Mouse (Mus musculus): ENCODE results near the gene Dnase1l2.

Dnase1l2 gene

DNA sequence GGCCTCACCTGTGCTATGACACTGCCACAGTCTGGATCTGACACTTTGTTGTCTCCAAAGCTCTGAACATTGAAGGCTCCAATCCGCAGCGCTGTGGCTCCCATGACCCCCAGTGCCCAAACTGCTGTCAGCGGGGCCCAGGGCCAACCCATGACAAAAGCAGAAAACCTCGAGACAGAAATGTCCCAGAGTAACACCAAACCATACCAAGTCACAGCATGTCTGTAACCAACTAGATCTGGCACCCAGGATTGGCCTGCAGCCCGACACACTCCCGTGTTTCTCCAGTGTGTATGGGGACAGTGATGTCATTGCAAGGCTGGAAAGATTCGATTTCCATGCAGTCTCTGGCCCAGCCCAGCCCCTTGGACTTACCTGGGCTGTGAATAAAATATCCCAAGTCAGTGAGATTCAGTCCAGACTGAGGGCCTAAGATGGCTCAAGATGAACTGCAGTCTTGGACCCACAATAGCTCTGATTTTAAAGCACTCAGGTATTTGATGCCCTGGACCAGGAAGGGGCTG is at the start of gene Dnase1l2:
Gene Dnase1l2 (minus strand): TSS at position 474 of the 524 bp plus-strand sequence.
- in situ Hi-C loops (cut with MboI, MseI): no loop called here

DNA sequence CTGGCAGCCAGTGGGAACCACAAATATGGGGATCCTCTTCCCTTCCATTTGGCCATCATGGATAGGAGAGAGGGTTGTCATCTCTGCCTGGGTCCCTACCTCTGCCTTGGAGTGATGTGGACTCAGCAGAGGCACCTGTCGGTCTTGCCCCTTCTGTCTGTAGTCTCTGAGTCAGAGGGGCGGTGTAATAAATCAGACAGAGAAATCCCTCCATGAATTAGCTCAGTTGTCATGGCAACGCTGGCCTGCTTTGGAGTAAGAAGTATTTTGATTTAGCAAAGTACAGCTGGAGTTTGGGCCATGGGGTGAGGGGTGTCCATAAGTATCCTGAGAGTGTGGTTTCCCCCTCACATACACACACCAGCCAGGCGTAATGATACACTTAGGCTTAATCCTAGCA is 47.5 kb upstream of the Dnase1l2 start:
- in situ Hi-C loops (cut with MboI, MseI): no loop called here

DNA sequence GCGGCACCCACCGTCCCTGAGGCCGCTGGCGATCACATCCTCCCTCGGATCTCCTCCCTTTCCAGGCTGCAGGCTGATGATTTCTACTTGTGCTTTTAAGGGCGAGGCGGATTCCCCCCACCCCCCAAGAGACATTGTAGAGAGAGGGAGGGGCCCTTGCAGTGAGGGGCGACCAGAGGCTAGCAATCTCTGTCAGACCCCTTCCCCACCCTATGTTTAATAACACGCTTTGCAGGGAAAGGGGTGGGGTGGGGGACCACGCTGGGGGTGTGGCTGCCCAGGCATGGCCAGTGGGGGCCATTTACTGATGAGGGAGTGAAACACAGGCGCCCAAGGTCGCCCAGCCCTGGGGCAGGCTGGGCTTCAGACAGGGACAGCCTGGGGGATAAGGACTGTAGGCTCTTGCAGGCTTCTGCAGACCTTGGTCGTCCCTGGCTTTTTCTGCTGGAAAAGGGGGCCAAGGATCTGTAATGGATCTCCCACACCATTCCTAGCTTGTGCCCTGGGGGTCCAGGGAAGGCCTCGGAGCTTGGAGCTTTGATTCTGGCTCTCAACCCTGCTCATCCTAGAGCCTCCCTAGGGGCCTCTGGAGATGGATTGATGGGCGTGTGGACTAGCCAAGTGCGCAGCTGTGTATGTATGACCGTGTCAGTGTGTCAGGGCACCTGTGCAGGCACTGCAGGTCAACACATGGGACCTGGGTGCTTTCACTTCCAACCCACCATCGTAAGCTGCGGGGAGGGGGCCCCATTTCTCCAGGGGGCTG is 46.5 kb upstream of the Dnase1l2 start:
- in situ Hi-C loops (cut with MboI, MseI): no loop called here

DNA sequence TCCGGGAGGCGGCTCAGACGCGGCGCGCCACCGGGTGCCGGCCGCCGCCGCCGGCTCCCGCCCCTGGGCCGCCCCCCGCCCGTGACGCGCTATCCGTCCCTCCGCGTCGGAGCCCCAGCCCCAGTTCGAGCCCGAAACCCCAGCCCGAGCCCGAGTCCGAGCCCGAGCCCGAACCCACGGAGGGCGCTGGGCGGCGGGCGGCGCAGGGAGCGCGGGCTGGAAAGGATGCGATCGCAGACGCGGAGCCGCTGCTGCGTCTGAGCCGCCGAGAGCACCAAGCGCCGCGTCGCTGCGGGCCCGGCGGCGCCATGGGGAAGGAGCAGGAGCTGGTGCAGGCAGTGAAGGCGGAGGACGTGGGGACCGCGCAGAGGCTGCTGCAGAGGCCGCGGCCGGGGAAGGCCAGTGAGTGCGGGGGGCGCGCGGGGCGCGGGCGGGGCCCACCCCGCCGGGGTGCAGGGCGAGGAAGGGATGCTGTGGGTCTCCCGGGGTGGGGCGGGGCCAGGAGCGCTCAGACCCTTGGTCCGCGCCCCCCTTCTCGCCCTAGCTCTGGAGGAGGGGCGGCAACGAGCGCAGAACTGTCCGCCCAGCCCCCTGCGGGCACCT is 45.9 kb upstream of the Dnase1l2 start:
- in situ Hi-C loops (cut with MboI, MseI): no loop called here

DNA sequence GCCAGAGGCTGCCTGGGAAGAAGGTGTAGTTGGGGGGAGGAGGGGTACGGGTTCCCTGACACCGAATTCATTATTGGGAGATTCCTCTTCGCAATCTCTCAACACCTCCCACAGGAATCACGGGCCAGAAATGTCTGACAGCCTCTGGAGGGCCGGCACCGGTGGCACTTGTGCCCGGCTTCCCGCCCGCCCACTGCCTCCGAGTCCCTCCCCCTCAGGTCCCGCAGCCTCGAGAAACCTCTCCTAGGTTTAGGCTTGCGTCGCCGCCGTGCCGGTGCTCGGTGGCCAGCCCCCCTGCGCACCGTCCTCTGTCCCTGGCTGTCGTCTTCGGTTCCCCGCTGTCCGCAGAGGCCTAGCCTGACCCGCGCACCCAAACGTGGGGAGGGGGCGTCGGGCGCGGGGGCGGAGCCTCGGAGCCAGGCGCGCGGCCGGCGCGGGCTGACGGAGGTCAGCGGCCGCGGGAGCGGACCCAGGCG is 45.3 kb upstream of the Dnase1l2 start, which contains the start of gene Caskin1:
Gene Caskin1 (plus strand): TSS at position 416 of the 476 bp plus-strand sequence.
- in situ Hi-C loops (cut with MboI, MseI): no loop called here

DNA sequence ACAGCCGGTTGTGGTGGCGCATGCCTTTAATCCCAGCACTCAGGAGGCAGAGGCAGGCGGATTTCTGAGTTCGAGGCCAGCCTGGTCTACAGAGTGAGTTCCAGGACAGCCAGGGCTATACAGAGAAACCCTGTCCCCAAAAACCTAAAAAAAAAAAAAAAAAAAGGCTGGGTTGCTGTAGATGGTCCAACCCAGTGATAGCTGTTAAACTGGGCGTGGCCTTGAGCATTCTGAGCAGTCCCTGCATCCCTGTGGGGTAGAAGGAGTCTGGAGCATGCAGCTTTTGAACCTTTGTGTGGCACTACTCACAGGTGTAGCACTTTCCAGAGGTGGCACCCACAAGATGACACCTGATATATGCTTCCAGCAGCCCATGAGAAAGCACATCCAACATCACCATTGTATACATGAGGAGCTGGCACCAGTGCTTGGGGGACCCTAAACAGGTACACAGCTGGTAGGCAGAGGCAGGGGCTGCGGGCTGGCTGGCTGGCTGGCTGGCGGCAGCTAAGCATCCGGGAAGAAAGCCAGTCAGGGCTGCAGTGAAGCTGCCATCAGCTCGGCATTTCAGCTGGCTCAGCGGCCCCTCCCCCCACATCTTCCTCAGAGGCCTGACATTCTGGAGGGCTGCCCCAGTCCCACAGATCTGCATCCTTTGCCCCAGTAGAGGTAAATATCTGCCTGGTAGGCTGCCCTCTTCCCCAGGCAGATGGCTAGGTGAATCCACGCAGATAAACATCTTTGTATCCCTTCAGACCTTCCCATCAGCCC is 42.4 kb upstream of the Dnase1l2 start:
- in situ Hi-C loops (cut with MboI, MseI): no loop called here

DNA sequence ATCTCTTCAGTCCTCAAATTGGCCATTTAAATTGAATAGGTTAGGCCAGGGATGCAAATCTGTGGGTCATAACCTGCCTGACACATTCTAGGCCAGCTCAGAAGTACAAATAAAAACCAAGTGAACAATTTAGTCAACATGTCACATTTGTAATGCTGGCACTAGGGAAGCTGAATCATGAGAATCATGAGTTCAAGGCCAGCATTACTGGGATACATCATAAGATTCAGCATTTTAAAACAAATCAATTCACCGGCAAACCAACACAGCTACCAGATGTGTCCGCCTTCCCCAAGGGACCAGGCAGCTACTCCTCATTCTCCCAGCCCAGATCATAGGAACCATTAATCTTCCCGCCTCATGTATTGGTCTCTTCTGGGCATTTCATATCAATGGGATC is 40.6 kb upstream of the Dnase1l2 start:
- in situ Hi-C loops (cut with MboI, MseI): no loop called here

DNA sequence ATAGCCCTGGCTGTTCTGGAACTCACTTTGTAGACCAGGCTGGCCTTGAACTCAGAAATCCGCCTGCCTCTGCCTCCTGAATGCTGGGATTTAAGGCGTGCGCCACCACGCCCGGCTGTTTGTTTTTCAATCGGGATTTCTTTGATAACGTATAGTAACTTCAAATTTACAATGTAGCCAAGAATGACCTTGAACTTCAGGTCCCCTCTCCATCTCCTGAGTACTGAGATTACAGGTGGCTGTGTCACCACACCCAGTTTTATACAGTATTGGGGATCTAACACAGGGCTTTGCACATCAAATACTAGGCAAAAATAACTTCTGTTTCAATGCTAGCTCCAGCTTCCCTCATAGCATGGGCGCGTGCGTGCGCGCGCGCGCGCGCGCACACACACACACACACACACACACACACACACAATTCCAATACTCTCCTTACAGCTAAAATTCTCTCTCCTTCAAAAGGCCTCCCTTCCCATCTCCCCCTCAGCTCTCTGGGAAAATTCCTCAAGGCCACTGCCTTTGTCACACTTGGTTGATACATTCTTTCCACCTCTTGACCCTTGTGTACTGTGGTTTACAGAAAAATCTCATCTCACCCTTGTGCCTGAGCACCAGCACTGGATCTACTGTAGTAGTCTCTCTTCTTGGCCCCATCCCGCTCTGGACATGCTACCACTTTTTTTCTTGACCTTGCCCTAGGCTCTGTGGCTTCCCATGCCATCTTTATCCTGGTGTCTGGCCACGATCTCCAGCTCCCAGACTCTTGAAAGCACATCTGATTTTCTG is 38.3 kb upstream of the Dnase1l2 start:
- in situ Hi-C loops (cut with MboI, MseI): no loop called here

DNA sequence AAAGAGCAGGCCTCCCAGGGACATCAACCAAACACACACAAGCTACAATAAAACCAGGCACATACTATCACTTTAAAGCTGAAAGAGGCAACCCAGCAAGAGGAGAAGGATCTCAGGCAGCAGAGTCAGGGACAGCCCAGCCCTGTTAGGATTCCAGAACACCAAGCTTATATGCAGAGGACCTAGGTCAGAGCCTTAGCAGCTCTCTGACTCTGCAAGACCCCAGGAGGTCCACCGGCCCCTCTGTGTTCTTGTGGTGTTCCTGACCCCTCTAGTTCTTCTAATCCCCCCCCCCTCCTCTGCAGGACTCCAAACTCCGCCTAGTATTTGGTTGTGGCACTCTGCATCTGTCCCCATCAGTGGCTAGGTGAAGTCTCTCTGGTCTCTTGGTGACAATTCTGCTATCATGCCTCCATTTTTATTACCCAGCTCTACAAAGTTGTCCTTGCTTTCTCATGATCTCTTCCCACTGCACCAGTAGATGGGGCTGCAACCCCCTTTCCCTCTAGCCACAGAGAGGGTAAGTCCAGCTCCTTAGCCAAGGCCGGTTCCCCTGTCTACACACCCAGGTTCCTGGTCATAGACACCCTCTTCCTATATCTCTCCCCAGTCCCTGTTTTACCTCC is 37.4 kb upstream of the Dnase1l2 start:
- in situ Hi-C loops (cut with MboI, MseI): no loop called here

DNA sequence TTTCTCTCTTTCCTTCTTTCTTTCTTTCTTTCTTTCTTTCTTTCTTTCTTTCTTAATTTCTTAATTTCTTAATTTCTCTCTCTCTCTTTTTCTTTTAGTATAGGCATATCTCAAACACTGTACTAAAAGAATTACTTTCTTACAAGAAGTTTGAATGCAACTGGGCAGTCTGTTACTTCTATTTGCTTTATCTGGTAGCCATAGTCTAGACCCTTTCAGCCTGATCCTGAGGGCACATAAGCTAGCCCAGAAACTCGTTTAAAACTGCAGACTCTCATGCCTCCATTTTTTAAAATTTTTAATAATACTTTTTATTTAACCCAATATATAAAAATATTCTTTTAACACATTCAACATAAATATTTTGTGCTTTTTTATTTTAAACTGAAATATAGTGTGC is 36.5 kb upstream of the Dnase1l2 start:
- in situ Hi-C loops (cut with MboI, MseI): no loop called here

DNA sequence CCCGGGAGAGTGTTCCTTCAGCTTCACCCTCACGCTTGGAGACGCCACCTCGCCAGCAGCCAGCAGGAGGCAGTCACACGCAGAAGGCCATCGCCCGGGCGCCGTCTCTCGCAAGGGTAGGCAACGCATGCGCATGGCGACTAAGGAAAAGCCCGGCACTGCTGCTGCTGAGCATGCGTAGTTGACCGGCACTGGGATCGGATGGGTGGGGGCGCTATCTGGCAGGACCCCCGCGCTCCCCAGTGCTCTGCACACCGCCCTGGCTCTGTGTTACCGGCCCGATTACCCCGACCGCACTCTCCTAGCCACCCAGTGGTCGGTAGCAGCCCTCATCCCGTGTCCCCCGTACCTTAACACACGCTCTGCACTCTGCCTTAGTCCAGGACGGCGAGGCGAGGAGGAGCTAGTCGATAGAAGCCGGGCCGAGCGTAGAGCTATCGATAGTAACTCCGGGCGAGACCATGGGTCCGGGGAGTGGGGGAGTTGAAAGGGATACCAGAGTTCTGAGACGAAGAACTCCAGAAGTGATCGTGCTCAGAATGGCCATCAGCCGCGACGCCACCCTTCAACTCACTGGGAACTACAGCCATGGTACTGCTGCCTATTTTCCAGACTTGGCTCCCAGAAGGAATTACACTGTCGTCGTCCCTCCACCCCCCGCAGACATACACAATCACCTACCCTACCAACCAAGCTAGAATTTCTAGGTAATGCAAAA is 35.9 kb upstream of the Dnase1l2 start, which contains the start of gene Mlst8:
Gene Mlst8 (minus strand): TSS at position 416 of the 718 bp plus-strand sequence.
- in situ Hi-C loops (cut with MboI, MseI): no loop called here

DNA sequence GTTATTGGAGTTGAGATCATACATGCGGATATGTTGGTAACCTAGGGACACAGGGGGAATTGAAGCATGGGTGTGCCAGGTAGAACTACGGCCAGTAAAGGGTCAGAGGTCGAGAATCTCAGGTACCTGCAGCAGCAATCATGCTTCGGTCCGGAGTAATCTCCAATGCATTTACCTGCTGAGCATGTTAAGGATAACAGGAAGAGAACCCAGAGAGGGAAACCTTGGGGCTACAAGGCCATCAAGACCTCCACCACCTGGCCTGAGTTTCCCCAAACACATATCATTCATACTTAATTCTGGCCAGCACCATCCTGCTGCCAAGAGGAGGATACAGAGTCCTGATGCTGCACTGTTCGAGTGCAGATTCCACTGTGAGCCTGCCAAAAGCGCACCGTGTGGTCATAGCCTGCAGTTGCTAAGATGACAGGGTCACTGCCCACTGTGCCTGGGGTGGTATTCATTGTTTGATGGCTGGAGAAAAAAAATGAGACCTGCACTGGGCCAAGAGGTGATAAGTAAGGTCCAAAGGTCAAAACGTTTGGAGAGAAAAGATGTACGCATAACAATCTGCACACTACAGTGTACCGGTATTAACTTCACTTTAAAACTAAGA is 35.2 kb upstream of the Dnase1l2 start:
- in situ Hi-C loops (cut with MboI, MseI): no loop called here

DNA sequence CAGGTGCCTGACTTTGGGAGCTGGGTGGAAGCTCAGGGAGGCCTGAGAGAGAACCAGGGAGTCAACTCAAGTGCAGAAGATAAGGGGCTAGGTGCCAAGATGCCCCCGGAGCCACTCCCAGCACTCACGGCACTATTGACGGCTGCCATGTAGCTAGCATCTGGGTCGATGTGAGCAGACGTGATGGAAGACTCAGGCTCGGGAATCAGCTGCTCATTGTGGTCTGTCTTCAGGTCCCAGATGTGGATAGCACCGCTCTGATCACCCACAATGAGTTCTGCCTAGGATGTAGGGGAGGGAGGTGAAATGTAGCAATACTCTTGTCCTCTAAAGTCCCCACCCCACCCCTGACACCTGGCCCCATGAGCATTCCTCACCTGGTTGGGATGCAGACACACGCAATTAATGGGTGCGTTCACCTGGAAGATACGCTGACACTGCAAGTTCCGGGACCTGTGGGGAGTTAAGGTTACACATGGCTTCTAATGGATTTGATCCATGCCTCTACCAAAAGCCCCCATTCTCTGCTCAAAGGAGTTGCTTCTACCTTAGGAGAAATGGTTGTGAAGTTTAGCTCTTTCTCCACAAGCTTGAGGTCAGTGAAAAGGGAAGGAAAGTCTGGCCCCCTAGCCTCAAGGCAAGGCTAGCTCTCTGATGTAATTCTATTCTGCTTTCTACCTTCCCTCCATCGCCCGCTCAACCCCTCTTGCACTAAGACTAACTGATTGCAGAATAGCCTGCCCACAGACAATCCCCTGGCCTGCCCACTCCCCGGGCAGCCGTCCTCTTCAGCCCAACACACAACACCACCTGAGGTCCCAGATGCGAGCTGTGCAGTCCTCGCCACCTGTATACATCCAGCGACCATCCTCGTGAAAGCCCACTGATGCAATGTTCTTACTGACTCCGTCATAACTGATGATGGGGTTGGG is 34.4 kb upstream of the Dnase1l2 start:
- in situ Hi-C loops (cut with MboI, MseI): no loop called here

DNA sequence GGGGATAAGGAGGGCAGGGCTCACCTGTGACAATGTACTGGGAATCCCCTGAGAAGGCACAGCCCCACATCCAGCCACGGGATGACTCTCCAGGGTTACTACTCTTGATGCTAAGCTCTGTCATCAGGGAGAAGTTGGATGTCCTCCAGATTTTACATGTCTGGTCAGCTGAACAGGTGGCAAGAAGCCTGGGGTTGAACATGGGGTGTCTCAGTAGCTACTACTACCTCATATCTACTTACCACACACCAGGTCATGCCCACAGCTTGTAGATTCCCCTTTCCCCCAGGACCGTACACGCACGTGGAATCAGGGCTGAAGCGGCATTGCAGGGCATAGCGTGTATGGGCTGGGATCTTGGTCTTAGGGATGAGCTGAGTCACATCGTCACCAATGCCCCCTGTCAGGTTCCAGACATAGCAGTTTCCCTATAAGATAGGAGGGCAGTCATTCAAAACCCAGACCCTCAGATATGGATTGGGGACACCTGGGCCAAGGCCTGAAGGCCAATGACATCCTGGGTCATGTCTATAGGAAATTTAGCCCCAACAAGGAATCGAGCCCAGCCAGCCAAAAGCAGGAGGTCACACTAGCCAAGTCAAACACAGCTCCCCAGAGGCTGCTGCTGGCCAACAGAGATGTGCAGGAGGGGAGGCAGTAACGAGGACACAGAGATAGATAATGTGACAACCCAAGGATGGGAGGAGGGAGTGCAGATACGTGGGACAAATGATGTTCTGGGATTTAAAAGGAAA is 33.3 kb upstream of the Dnase1l2 start:
- in situ Hi-C loops (cut with MboI, MseI): no loop called here

DNA sequence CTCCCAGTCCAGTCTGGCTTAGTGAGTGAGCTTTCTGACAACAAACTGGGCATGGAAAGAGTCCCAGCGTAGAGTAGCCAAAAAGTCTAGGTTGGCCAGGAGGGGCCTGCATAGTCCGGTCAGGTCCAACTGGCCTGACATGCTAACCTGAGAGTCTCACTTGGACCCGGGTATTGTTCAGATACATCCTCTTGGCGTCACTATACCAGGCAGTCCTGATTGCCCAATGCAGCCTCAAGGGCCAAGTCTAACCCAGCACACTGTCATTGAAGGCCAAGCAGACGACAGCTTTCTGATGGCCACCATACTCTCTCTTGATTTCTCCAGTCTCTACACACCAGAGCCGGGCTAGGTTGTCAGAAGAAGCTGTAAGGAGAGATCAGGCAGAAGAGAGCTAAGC is 32.7 kb upstream of the Dnase1l2 start:
- in situ Hi-C loops (cut with MboI, MseI): no loop called here

DNA sequence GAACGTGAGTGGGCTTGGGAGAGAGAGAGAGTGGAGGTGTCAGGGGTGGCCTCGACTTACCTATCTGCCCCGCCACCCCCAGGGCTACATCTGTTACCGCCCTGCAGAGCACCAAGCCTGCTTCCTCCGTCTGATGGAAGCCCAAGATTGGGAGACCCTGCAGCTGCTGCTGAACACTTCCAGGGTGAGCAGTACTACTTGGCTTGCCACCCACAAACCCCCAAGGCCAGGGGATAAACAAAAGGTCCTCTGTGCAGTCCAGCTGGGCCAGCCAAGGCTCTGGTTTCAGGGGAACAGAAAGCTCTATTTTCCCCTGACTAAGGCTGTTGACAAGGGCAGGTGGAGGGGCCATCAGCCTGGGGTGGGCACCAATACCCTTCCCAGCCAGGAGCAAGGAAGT is 31.7 kb upstream of the Dnase1l2 start:
- in situ Hi-C loops (cut with MboI, MseI): no loop called here

DNA sequence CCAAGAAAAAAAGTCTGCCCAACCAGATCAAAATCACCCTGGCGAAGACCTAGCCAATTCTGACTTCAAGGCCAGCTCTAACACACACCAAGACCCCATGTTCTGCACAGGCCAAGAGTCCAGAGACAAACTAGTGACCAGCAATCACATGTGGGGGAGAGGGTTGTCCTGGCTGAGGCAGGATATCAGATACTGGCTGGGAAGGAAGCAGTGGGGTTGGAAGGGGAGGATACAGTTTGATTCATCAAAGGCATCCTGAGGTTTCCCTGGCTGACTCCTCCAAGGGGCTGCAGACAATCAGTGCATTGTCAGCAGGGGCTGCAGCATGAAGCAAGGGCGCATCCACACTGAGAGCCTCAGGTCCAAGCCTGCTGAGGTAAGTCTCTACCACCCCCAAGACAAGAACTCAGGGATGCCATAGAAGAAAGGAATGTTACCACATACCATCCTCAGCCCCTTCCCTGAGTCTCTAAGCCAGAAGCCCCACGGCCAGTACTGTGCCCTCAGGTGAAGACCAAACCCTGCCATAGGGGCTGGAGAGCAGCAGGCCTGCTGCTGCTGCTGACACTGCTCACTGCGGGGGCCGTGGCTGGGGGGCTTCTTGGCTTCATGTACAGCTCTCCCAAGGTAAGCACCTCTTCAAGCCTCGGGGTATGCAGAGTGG is 30.8 kb upstream of the Dnase1l2 start, which contains the start of gene Bricd5:
Gene Bricd5 (plus strand): TSS at position 273 of the 664 bp plus-strand sequence.
- in situ Hi-C loops (cut with MboI, MseI): no loop called here
